Mouse (Mus musculus): ENCODE results near the gene Mrvi1.

DNA sequence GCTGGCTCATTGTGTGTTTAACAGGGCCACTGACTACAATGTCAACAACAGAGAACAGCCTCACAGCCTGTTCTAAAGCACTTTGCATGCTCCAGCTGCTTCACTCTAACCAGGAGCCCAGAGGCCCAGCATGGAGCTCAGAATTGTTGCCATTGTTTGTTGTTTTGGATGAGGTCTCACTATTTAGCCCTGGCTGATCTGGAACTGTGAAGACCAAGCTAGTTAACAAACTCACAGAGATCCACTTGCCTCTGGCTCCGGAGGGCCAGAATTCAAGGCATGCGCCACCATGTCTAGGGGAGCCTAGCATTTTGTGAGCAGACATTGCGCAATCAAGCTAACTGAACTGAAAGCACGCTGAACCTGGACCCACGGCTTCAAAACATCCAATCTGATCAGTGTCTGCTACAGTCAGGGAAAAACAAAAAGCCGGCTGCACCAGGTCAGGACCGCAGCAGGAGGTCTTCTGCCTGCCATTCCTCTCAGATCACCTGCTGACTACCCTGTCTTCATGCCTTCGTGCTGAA, 41.9 kb upstream of the Mrvi1 start:
- TF ChIP-seq CTCF (IDR thresholded peaks at IDR 0.05; ENCODE audit: extremely low read depth, insufficient read depth, low read length), result no peak
- TF ChIP-seq POLR2A (IDR thresholded peaks at IDR 0.05; ENCODE audit: extremely low read depth, insufficient read depth, low read length), result no peak

Data from cortical plate, adult 2 months (tissue).